Mouse (Mus musculus): ENCODE measurements around the gene Crtc1. TPM values are rescaled to one million over a fixed set of nuclear protein-coding genes. Genes with fewer than 3 reads are reported as not detected.

Crtc1 gene
- polyA plus RNA-seq, 1 experiment: 20.4 TPM

DNA sequence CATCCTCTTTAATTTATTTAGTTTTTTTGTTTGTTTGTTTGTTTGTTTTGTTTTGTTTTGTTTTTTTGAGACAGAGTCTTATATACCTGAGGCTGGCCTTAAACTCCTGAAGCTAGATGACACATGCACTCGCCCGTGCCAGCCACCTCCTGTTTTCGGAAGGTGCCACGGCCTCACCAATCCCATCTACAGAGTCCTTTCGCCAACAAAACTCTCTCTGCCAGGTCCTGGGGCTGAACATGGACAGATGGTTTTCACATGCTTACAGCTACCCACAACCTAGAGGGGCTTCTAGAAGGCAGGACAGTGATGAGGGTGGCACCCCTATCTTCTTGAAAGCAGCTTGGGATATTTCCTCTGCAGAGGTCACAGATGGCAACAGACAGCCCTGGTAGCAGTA, 4.2 kb downstream of the Crtc1 start:
- TF ChIP-seq POLR2A (IDR thresholded peaks at IDR 0.05; ENCODE audit: borderline replicate concordance, extremely low read depth, low read depth, low read length) (no peak), CTCF (IDR thresholded peaks at IDR 0.05; ENCODE audit: insufficient read depth, low read length) (no peak)
- WGBS: 96% methylated on average over 5 of the region's 5 CpGs
- Histone ChIP-seq H3K4me3 (replicated peaks; ENCODE audit: extremely low read depth, low read depth, low read length) (no peak overlapping the region), H3K4me1 (ENCODE audit: control insufficient read depth, insufficient read depth, low read length) (peaks cover 4% of the 10 kb centered on the region; the same call in 1 of the 2 replicates)
- DNase-seq: no peak

- TF ChIP-seq POLR2A (IDR thresholded peaks at IDR 0.05; ENCODE audit: borderline replicate concordance, extremely low read depth, low read depth, low read length) (no peak), CTCF (IDR thresholded peaks at IDR 0.05; ENCODE audit: insufficient read depth, low read length) (no peak)
- no peaks in the 10 kb centered on the region for H3K4me1 ChIP-seq (ENCODE audit: control insufficient read depth, insufficient read depth, low read length)
- no peak overlapping the region for H3K4me3 ChIP-seq (replicated peaks; ENCODE audit: extremely low read depth, low read depth, low read length)
- 54% methylated on average over 4 of the region's 4 CpGs for WGBS
- DNase-seq: no peak
Measured at GRCm38 (mm10) chr8:70432991-70433536, 6.3 kb downstream of the Crtc1 start.

DNA sequence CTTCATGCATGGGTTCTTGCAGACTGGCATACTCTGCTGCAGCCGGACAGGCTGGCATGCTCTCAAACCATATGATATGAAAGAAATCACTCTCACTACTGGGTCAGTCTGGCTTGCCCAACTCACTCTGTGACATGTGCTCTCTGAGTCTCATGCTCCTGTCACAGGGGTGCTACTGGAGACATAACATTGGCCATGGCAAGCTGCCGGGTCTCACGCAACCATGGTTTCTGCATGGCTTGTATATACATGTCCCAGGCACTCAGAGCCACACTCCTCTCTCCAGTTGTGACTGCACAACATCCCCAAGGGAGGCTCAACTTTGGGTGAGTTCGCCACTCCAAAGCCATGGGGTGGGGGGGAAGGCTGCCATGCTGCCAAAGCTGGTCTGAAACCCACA, 8.2 kb downstream of the Crtc1 start:
- H3K4me3 ChIP-seq (replicated peaks; ENCODE audit: extremely low read depth, low read depth, low read length): no peak overlapping the region
- 0 out of 2 replicates have a peak, but pooled peaks cover 3% of the 10 kb centered on the region for H3K4me1 ChIP-seq (ENCODE audit: control insufficient read depth, insufficient read depth, low read length)
- no peak for DNase-seq
- 79% methylated on average over 4 of the region's 4 CpGs for WGBS
- TF ChIP-seq CTCF (IDR thresholded peaks at IDR 0.05; ENCODE audit: insufficient read depth, low read length) (no peak), POLR2A (IDR thresholded peaks at IDR 0.05; ENCODE audit: borderline replicate concordance, extremely low read depth, low read depth, low read length) (no peak)

GRCm38 (mm10) chr8:70426300-70426907, 13.0 kb downstream of the Crtc1 start:
- no peak for DNase-seq
- TF ChIP-seq CTCF (IDR thresholded peaks at IDR 0.05; ENCODE audit: insufficient read depth, low read length) (no peak), POLR2A (IDR thresholded peaks at IDR 0.05; ENCODE audit: borderline replicate concordance, extremely low read depth, low read depth, low read length) (no peak)
- no peak overlapping the region for H3K4me3 ChIP-seq (replicated peaks; ENCODE audit: extremely low read depth, low read depth, low read length)
- H3K4me1 ChIP-seq (ENCODE audit: control insufficient read depth, insufficient read depth, low read length): 0 out of 2 replicates have a peak, but pooled peaks cover 5% of the 10 kb centered on the region
- WGBS: 60% methylated on average over 2 of the region's 2 CpGs

GRCm38 (mm10) chr8:70422722-70423121, 16.7 kb downstream of the Crtc1 start:
- Histone ChIP-seq H3K4me3 (replicated peaks; ENCODE audit: extremely low read depth, low read depth, low read length) (no peak overlapping the region), H3K4me1 (ENCODE audit: control insufficient read depth, insufficient read depth, low read length) (0 out of 2 replicates have a peak, but pooled peaks cover 5% of the 10 kb centered on the region)
- TF ChIP-seq POLR2A (IDR thresholded peaks at IDR 0.05; ENCODE audit: borderline replicate concordance, extremely low read depth, low read depth, low read length) (no peak), CTCF (IDR thresholded peaks at IDR 0.05; ENCODE audit: insufficient read depth, low read length) (no peak)
- no peak for DNase-seq
- 96% methylated on average over 2 of the region's 2 CpGs for WGBS

GRCm38 (mm10) chr8:70421349-70422104, 17.9 kb downstream of the Crtc1 start:
- WGBS: 61% methylated on average over 18 of the region's 18 CpGs
- Histone ChIP-seq H3K4me3 (replicated peaks; ENCODE audit: extremely low read depth, low read depth, low read length) (no peak overlapping the region), H3K4me1 (ENCODE audit: control insufficient read depth, insufficient read depth, low read length) (0 out of 2 replicates have a peak, but pooled peaks cover 5% of the 10 kb centered on the region)
- TF ChIP-seq CTCF (IDR thresholded peaks at IDR 0.05; ENCODE audit: insufficient read depth, low read length): no peak
- no peak for TF ChIP-seq POLR2A (IDR thresholded peaks at IDR 0.05; ENCODE audit: borderline replicate concordance, extremely low read depth, low read depth, low read length)
- DNase-seq: no peak

DNA sequence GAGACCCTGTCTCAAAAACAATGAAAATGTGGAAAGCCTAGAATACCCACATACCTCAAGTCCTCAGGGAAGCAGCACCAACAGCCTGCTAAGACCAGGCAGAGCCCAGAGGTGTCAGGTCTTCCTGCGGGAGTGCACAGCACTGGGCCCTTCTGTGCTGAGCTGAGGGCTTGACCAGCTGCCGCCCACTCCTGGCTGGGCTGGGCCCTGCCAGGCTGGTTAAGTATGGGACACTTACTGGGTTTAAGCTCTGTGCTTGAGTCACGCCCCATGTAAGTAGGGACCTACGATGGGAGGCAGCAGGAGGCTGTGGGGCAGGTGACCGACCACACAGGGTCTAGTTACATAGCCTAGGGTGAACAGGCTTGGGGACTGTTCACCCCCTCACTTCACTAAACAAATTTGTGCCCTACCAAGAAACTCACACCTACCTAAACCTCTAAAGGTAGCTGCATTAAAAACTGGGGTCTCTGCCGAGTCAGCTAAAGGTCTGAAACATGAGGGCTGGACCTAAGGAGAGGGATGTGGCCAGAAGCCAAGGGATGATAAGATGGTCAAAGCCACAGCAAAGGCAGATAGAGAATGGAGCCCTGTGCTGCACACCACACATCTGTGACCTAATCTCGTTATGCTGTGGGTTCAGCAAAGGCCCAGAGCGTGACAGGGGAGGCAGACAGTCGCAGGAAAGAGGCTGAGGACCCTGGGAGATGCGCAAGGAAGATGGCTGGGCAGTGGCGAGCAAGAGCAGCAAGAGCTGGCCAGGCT, 19.3 kb downstream of the Crtc1 start:
- 80% methylated on average over 11 of the region's 11 CpGs for WGBS
- Histone ChIP-seq H3K4me3 (replicated peaks; ENCODE audit: extremely low read depth, low read depth, low read length) (no peak overlapping the region), H3K4me1 (ENCODE audit: control insufficient read depth, insufficient read depth, low read length) (no peaks in the 10 kb centered on the region)
- no peak for DNase-seq
- no peak for TF ChIP-seq POLR2A (IDR thresholded peaks at IDR 0.05; ENCODE audit: borderline replicate concordance, extremely low read depth, low read depth, low read length)
- TF ChIP-seq CTCF (IDR thresholded peaks at IDR 0.05; ENCODE audit: insufficient read depth, low read length): no peak

DNA sequence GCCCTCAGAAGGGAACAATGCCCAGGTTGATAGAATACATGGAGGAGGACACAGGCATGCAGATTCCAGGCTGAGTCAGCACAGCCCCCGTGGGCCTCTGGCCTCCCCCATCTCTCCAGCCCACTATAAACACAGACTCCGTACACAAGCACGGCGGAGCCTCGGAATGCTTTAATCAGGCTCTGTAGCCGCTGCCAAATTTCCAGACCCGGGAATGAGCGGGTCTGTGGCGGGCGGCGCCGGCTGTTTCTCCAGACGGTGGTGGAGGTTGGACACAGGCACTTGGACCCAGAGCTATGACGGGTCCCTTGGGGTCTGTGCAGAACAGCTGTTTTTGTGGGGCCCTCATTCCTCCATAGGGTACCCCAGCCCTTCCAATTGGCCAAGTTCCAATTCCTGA, 20.4 kb downstream of the Crtc1 start:
- 26% methylated on average over 14 of the region's 14 CpGs for WGBS
- DNase-seq: no peak
- Histone ChIP-seq H3K4me3 (replicated peaks; ENCODE audit: extremely low read depth, low read depth, low read length) (no peak overlapping the region), H3K4me1 (ENCODE audit: control insufficient read depth, insufficient read depth, low read length) (no peaks in the 10 kb centered on the region)
- TF ChIP-seq CTCF (IDR thresholded peaks at IDR 0.05; ENCODE audit: insufficient read depth, low read length): no peak
- no peak for TF ChIP-seq POLR2A (IDR thresholded peaks at IDR 0.05; ENCODE audit: borderline replicate concordance, extremely low read depth, low read depth, low read length)

- no peaks in the 10 kb centered on the region for H3K4me1 ChIP-seq (ENCODE audit: control insufficient read depth, insufficient read depth, low read length)
- TF ChIP-seq POLR2A (IDR thresholded peaks at IDR 0.05; ENCODE audit: borderline replicate concordance, extremely low read depth, low read depth, low read length) (no peak), CTCF (IDR thresholded peaks at IDR 0.05; ENCODE audit: insufficient read depth, low read length) (no peak)
- 57% methylated on average over 10 of the region's 10 CpGs for WGBS
- no peak overlapping the region for H3K4me3 ChIP-seq (replicated peaks; ENCODE audit: extremely low read depth, low read depth, low read length)
- no peak for DNase-seq
Measured at GRCm38 (mm10) chr8:70417914-70418313, 21.5 kb downstream of the Crtc1 start.
